Mouse (Mus musculus) embryo, embryonic 10 days (tissue): ENCODE measurements around the gene Rimbp2.
"Not testable (repeated sequence)": the region's sequence is repeated elsewhere in the genome, so short reads cannot be mapped to it uniquely, and the experiment has no call there.

Source experiments
- DNase-seq: peaks from one replicate; pipeline ENCODE4 v3.0.0-alpha.2; 2015; ENCODE audit warnings: low spot score

Rimbp2 gene

GRCm38 (mm10) chr5:128745206-128745605 lies 208.1 kb downstream of the Rimbp2 start:
- no peak for DNase-seq

GRCm38 (mm10) chr5:128744351-128744750 lies 208.9 kb downstream of the Rimbp2 start:
- no peak for DNase-seq

GRCm38 (mm10) chr5:128739838-128740171 lies 213.5 kb downstream of the Rimbp2 start:
- no peak for DNase-seq

GRCm38 (mm10) chr5:128739168-128739837 lies 214.0 kb downstream of the Rimbp2 start:
- DNase-seq = no peak

- no peak for DNase-seq
These were observed 217.4 kb downstream of the Rimbp2 start for GRCm38 (mm10) chr5:128735921-128736320.

- peak; percentile 82 for DNase-seq
These were observed 219.3 kb downstream of the Rimbp2 start for GRCm38 (mm10) chr5:128733955-128734354.

- peak; percentile 24 for DNase-seq
These were observed 220.8 kb downstream of the Rimbp2 start for GRCm38 (mm10) chr5:128732416-128733014.

GRCm38 (mm10) chr5:128730634-128731033 lies 222.7 kb downstream of the Rimbp2 start:
- DNase-seq = peak; percentile 61

- peak; percentile 58 for DNase-seq
These were observed 223.9 kb downstream of the Rimbp2 start for GRCm38 (mm10) chr5:128729341-128729740.

GRCm38 (mm10) chr5:128720461-128720860 lies 232.8 kb downstream of the Rimbp2 start:
- not testable (repeated sequence) for DNase-seq

GRCm38 (mm10) chr5:128715171-128715570 lies 238.1 kb downstream of the Rimbp2 start:
- DNase-seq = no peak

- peak; percentile 55 for DNase-seq
These were observed 241.4 kb downstream of the Rimbp2 start for GRCm38 (mm10) chr5:128711847-128712246.

- peak; percentile 29 for DNase-seq
These were observed 242.7 kb downstream of the Rimbp2 start for GRCm38 (mm10) chr5:128710596-128710995.

- DNase-seq = no peak
These were observed 244.4 kb downstream of the Rimbp2 start for GRCm38 (mm10) chr5:128708929-128709328.
